Mouse (Mus musculus) heart, embryonic 12.5 days (tissue): Measurements from ENCODE around the gene E130114P18Rik. TPM values are rescaled to one million over a fixed set of nuclear protein-coding genes. Genes with fewer than 3 reads are reported as not detected.

Experiments
- ATAC-seq: fragments of 200-750 bp; cut with Nextera tagmentation; 2 replicates; pipeline ENCODE4 v1.8.0; 2017; ENCODE audit warnings: moderate TSS enrichment, moderate library complexity; ENCODE audit not compliant: insufficient number of reproducible peaks, low FRiP score
- H3K27ac ChIP-seq: fragments of 300-500 bp; sonication (generic); 2 replicates; pipeline ENCODE4 v1.5.1; 2016; ENCODE audit warnings: mild to moderate bottlenecking, moderate library complexity; ENCODE audit not compliant: poor library complexity, severe bottlenecking
- H3K27me3 ChIP-seq: fragments of 300-500 bp; sonication (generic); replicated peaks from 2 replicates; pipeline ENCODE4 v1.6.1; 2016; ENCODE audit warnings: mild to moderate bottlenecking, moderate library complexity
- H3K36me3 ChIP-seq: fragments of 300-500 bp; sonication (generic); 2 replicates; pipeline ENCODE4 v1.6.1; 2016; ENCODE audit warnings: mild to moderate bottlenecking, moderate library complexity
- H3K4me1 ChIP-seq: fragments of 300-500 bp; sonication (generic); replicated peaks from 2 replicates; pipeline ENCODE4 v1.6.1; 2016; ENCODE audit warnings: mild to moderate bottlenecking
- H3K4me2 ChIP-seq: fragments of 300-500 bp; sonication (generic); 2 replicates; pipeline ENCODE4 v1.6.1; 2016; ENCODE audit warnings: mild to moderate bottlenecking, moderate library complexity
- H3K4me3 ChIP-seq: fragments of 300-500 bp; sonication (generic); 2 replicates; pipeline ENCODE4 v1.5.1; 2016; ENCODE audit warnings: mild to moderate bottlenecking
- H3K9ac ChIP-seq: fragments of 300-500 bp; sonication (generic); 2 replicates; pipeline ENCODE4 v1.6.1; 2016; ENCODE audit warnings: mild to moderate bottlenecking, moderate library complexity
- H3K9me3 ChIP-seq: fragments of 300-500 bp; sonication (generic); replicated peaks from 2 replicates; pipeline ENCODE4 v1.6.1; 2016; ENCODE audit warnings: mild to moderate bottlenecking, moderate library complexity
- WGBS: fragments of 180-500 bp; shearing (Covaris S2); methylation state at CpG from one replicate; pipeline ENCODE4 v1.1.7; 2016; 5-methylcytosine and 5-hydroxymethylcytosine counted together
- polyA plus RNA-seq: library from polyadenylated mRNA; unstranded; fragments of >200 nt; fragmentation: Nextera tagmentation; extraction: Ambion mirVana; gene quantifications from 2 replicates; pipeline ENCODE4 v1.2.1, GENCODE M21; 2016

The E130114P18Rik gene
- polyA plus RNA-seq, 1 experiment from 2014 or later, result 0.74 TPM

DNA sequence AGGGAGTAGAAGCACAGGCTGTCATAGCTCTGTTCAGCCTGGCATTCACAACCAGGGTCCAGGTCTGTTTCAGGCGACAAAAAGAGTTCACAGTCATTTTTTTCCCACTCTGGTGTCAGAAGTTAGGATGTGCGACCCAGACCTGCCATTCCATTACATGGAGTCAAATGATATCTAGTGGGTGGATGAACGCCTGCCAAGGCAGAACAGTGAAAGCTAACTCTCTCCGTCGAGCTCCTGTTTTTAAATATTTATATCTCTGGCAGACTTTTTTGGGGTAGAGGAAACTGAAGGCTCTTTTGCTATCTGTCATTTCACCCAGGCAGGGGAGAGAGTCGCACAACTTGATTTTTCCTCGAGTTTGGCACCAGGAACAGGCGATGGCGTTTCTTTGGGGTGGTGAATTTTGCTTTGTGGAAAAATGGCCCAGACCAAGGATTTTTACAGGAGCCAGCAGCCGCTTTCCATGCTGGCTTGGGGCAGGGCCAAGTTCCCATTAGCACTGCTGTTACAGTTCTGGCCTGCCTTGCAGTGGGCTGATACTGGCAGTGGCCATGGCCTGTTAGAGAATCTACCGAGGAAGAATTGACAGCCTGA lies 166.5 kb downstream of the E130114P18Rik start:
- no peaks in the 10 kb centered on the region for H3K36me3 ChIP-seq
- H3K4me3 ChIP-seq, result no peak overlapping the region
- peaks cover 8% of the 10 kb centered on the region; the same call in 1 of the 2 replicates for H3K4me1 ChIP-seq
- ATAC-seq, result peak; percentile 51; the same call in 1 of the 2 replicates
- no peak overlapping the region for H3K4me2 ChIP-seq
- peak overlapping the region; percentile 55 for H3K27ac ChIP-seq
- 50% methylated on average over 11 of the region's 11 CpGs for WGBS
- H3K27me3 ChIP-seq, result no peaks in the 10 kb centered on the region
- H3K9ac ChIP-seq, result no peak overlapping the region
- no peaks in the 10 kb centered on the region for H3K9me3 ChIP-seq

DNA sequence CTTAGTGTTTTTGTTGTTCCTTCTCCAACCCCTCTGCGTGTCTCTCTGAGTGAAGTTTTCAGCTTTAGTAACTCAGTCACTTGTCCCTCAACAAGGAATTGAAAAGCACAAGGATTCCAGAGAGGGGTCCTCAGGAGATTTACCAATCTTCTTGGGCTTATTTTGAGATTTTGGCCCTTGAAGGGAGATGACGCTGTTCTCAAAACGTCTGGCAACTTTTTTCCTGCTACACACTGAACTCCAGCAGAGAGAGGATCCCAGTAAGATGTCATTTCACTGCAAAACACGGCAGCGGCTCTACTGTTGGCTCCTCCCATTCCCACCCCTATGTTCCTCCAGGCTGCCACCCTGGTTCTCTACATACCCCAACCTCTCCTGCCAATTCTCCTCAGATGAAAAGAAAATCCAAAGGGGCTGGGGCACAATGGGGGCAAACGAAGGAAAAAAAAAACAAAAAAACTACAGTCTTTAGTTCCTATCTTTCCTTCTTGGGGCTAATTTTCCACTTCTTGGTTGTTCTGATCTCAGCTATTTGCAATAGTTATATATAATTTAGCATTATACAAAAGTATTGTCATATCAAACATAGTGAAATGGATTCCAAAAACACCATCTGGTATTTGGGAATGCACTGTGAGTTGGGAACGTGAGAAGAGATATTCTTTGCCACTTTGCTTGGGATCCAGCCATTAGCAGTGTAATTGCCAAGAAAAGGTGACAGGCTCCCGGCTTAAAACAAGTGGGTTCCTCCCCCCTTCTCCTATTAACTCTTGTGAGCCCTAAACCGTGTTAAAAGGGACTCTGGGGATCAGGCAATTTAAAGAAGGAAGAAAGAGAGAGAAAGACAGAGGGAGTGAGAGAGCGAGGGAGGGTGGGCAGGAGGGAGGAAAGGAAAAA lies 167.8 kb downstream of the E130114P18Rik start:
- WGBS, result 33% methylated on average over 10 of the region's 10 CpGs
- Histone ChIP-seq H3K36me3 (no peaks in the 10 kb centered on the region), H3K9me3 (no peaks in the 10 kb centered on the region), H3K4me1 (peaks cover 8% of the 10 kb centered on the region; the same call in 1 of the 2 replicates), H3K27me3 (no peaks in the 10 kb centered on the region), H3K9ac (no peak overlapping the region), H3K4me2 (no peak overlapping the region), H3K4me3 (no peak overlapping the region), H3K27ac (no peak overlapping the region)
- no peak for ATAC-seq

DNA sequence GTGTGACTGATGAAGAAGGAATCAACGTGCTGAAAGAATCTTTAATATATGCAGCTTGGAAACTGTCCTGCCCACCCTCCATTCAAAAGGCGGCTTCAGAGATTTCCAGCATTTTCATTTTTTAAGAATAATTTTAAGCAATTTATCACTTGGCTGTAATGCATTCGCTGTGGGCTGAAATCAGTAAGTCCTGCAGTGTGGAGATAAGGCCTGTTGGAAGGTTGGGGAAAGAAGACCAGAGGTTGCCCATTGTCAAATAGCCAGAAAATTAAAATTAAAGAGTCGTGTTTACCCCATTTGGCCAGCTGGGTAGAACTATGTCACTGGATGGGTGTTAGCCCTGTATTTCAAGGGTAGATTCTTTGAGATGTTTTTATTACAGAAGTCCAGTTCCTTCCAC lies 168.5 kb downstream of the E130114P18Rik start:
- H3K9me3 ChIP-seq, result no peaks in the 10 kb centered on the region
- H3K27me3 ChIP-seq, result no peaks in the 10 kb centered on the region
- H3K9ac ChIP-seq, result no peak overlapping the region
- peaks cover 8% of the 10 kb centered on the region; the same call in 1 of the 2 replicates for H3K4me1 ChIP-seq
- H3K4me3 ChIP-seq, result no peak overlapping the region
- no peak for ATAC-seq
- H3K27ac ChIP-seq, result no peak overlapping the region
- H3K36me3 ChIP-seq, result no peaks in the 10 kb centered on the region
- no peak overlapping the region for H3K4me2 ChIP-seq
- WGBS, result 76% methylated on average over 4 of the region's 4 CpGs

DNA sequence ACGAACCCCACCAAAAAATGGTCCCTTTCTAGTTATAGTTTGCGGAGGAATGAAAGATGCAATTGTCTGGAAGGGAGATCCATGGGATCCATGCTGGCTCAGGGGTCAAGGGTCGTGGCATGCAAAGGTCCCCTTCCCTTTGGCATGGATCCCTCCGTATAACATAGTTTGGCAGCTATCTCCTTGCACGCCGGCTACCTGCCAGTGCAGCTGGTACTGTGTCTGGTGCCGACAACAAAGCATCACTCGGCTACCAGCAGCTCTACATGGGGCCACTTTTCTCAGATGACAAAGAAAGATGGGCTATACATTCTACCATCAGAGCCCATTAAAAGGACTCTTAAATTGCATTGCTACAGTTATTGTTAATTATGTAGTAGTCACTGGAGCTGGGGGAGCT lies 169.2 kb downstream of the E130114P18Rik start:
- no peak for ATAC-seq
- WGBS, result 81% methylated on average over 8 of the region's 8 CpGs

DNA sequence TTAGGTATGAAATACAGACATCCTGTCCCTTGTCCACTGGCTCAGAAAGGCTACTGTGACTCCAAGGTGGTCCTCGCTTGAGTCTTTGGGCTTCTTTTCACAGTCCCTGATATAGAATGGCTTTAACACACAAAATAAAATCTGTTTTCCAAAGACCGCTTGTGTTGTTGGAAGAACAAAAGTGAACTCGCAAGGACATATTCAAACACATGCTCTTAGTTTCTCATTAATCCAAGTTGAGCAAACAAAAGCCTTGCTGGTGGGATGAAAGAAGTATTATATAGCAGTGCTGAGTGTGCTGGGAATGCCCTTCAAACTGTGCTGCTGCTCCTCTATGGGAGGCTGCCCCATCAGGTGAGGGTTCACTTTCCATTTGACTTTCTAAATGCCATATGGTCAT lies 169.7 kb downstream of the E130114P18Rik start:
- 91% methylated on average over 3 of the region's 3 CpGs for WGBS
- H3K9me3 ChIP-seq, result no peaks in the 10 kb centered on the region
- no peak overlapping the region for H3K9ac ChIP-seq
- no peak overlapping the region for H3K4me3 ChIP-seq
- no peak overlapping the region for H3K4me2 ChIP-seq
- no peak for ATAC-seq
- no peaks in the 10 kb centered on the region for H3K36me3 ChIP-seq
- H3K4me1 ChIP-seq, result peaks cover 10% of the 10 kb centered on the region; the same call in 1 of the 2 replicates
- no peak overlapping the region for H3K27ac ChIP-seq
- no peaks in the 10 kb centered on the region for H3K27me3 ChIP-seq

More for the DNA sequence above, 169.2 kb downstream of the E130114P18Rik start:
- Histone ChIP-seq H3K4me2 (no peak overlapping the region), H3K27ac (no peak overlapping the region), H3K9ac (no peak overlapping the region), H3K9me3 (no peaks in the 10 kb centered on the region), H3K4me3 (no peak overlapping the region), H3K36me3 (no peaks in the 10 kb centered on the region), H3K27me3 (no peaks in the 10 kb centered on the region), H3K4me1 (peaks cover 8% of the 10 kb centered on the region; the same call in 1 of the 2 replicates)

DNA sequence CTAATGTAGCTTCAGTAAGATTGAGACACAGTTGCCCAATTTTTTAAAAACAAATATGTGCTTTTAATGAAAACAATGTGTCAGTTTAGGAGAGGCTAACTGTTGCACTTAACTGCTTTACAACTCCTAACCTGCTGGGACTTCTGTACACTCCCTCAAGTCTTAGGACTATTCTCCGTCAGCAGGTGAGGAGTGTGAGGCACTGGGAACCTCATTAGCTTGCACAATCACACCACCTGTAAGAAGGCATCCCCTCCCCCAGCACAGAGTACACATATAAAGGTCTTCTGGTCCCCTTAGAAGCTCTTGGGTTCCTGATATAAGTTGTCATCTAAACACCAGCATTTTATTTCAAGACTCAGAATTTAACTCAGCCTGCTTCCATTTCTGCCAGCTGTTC lies 170.7 kb downstream of the E130114P18Rik start:
- H3K4me2 ChIP-seq, result no peak overlapping the region
- no peak overlapping the region for H3K9ac ChIP-seq
- WGBS, result 90% methylated on average over 1 of the region's 1 CpGs
- peaks cover 13% of the 10 kb centered on the region for H3K4me1 ChIP-seq
- ATAC-seq, result no peak
- H3K36me3 ChIP-seq, result no peaks in the 10 kb centered on the region
- H3K4me3 ChIP-seq, result no peak overlapping the region
- H3K27ac ChIP-seq, result no peak overlapping the region
- H3K9me3 ChIP-seq, result no peaks in the 10 kb centered on the region
- no peaks in the 10 kb centered on the region for H3K27me3 ChIP-seq

DNA sequence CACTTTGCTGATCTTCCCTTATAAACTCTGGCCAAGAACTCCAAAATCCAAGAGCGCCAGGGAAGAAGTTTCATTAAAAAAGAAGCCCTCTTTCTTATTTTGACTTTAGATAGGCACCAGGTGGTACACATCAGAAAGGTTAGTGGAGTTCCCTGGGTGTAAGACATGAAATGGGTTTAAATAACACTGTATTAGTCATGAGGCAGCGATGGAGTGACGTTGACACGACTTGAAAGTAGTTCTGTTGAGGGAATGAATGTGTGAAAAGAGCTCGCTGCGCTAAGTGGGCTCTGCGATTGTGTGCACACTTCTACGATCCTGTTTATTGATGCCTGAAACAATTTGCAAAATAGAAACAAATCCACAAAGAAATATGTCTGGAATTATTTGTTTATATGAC lies 171.4 kb downstream of the E130114P18Rik start:
- Histone ChIP-seq H3K4me3 (no peak overlapping the region), H3K9me3 (no peaks in the 10 kb centered on the region), H3K4me2 (no peak overlapping the region), H3K4me1 (peaks cover 15% of the 10 kb centered on the region), H3K36me3 (no peaks in the 10 kb centered on the region), H3K27me3 (no peaks in the 10 kb centered on the region), H3K27ac (no peak overlapping the region), H3K9ac (no peak overlapping the region)
- WGBS, result 80% methylated on average over 8 of the region's 8 CpGs
- no peak for ATAC-seq

DNA sequence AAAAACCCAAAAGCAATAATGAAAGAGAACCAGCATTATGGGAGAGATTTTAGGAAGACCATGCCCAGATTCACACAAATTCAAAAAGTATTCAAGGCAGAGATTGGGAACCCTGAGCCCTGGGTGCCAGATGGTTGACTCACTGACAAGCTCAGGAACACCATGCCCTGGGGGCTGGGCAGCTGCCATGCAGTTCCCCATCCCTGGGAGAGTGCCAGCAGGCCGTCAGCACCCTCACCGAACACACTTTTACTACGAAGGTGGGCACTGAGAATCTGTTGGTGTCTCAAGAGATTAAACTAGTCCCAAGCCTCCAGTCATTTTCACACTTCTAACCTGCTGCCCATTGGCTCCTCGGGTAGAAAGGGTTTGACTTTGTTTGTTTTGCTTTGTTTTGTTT lies 175.3 kb downstream of the E130114P18Rik start:
- Histone ChIP-seq H3K36me3 (no peaks in the 10 kb centered on the region), H3K9ac (no peak overlapping the region), H3K9me3 (no peaks in the 10 kb centered on the region), H3K27me3 (no peaks in the 10 kb centered on the region), H3K27ac (no peak overlapping the region), H3K4me2 (no peak overlapping the region), H3K4me1 (peaks cover 22% of the 10 kb centered on the region), H3K4me3 (no peak overlapping the region)
- WGBS, result 31% methylated on average over 4 of the region's 4 CpGs
- ATAC-seq, result no peak

DNA sequence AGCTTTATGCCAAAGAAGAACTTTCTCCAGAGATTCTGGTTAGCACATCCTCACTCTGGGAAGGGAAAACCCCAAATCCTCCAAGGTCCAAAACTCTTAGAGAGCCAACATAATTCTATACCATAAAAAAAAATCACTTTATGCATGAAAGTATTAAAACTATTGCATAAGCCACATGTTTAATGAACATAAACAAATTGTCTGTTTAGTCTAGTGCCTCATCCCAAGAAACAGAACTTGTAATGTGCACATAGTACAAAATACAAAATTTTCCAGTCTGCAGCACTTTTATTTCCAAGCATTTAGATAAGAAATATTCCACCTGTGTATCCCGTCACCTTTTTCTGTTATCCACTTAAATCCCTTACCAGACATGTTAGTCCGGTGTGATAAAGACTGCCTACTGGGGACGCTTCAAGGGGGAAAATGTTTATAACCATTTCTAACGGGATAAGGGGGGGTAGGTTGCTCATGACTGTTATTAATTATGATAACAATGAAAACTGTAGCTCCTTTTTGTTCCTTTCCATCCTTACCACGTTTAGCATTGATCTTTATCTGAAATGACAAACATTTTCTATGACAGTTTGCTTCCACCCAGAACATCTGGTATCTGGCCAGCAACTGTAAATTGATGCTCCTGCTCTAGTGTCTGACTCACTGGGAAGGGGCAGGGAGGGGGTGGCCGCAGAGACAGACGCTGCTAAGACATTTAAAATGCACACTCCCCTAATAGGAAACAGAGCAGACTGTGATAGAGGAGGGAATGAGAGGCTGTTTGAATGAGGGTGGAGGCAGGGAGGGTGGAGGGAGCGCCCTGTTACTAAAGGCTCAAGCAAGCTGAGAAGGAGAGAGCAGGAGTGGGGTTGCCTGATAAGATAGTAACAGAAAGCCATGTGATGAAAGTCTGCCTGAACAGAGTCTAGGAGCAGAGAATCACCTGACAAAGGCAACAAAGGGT lies 176.7 kb downstream of the E130114P18Rik start:
- H3K9me3 ChIP-seq, result no peaks in the 10 kb centered on the region
- H3K9ac ChIP-seq, result no peak overlapping the region
- peaks cover 22% of the 10 kb centered on the region for H3K4me1 ChIP-seq
- H3K27me3 ChIP-seq, result no peaks in the 10 kb centered on the region
- 14% methylated on average over 8 of the region's 8 CpGs for WGBS
- no peak overlapping the region for H3K4me3 ChIP-seq
- peak; percentile 92 for ATAC-seq
- peak overlapping the region; percentile 32 for H3K4me2 ChIP-seq
- H3K36me3 ChIP-seq, result no peaks in the 10 kb centered on the region
- H3K27ac ChIP-seq, result peak overlapping the region; percentile 70

DNA sequence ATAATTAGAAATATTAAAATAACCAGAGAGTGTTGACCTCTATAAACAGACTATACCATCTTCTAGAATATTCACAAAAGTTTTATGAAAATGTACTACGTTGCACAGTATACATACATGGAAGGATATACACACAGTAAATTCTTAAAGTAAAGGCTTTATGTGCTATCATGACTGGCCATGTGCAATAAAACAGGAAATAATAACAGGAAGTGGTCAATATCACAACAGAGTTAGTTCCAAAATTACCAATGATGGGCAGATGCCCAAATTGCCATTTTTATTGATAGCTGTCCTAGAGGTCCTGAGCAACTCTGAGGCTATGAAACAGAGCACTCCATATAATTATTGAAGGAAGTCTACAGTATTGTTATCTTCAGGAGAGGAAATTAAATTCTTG lies 180.4 kb downstream of the E130114P18Rik start:
- no peaks in the 10 kb centered on the region for H3K27me3 ChIP-seq
- H3K9ac ChIP-seq, result no peak overlapping the region
- no peaks in the 10 kb centered on the region for H3K9me3 ChIP-seq
- peaks cover 36% of the 10 kb centered on the region for H3K4me1 ChIP-seq
- 91% methylated on average over 1 of the region's 1 CpGs for WGBS
- no peaks in the 10 kb centered on the region for H3K36me3 ChIP-seq
- no peak for ATAC-seq
- H3K4me2 ChIP-seq, result no peak overlapping the region
- no peak overlapping the region for H3K27ac ChIP-seq
- no peak overlapping the region for H3K4me3 ChIP-seq

DNA sequence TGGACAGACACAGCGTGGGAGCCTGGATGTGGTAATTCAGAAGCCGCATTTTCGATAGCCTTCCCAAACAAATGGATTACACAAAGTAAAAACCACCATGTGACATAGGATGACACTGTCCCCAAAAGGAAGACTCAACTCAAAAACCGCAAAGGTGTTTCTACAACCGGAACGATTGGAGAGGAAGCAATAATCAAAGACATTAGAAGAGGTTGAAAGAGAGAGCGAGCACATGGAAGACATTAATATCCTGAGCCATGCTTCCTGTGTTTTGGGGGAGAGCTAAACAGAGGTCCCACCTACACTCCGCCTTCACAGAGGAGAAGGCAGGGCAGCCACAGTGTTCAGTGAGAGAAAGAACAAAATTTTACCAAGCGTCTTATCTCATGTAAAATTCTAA lies 181.5 kb downstream of the E130114P18Rik start:
- peaks cover 30% of the 10 kb centered on the region for H3K4me1 ChIP-seq
- H3K27me3 ChIP-seq, result no peaks in the 10 kb centered on the region
- H3K27ac ChIP-seq, result no peak overlapping the region
- no peaks in the 10 kb centered on the region for H3K36me3 ChIP-seq
- WGBS, result 73% methylated on average over 9 of the region's 9 CpGs
- H3K9me3 ChIP-seq, result no peaks in the 10 kb centered on the region
- ATAC-seq, result no peak
- no peak overlapping the region for H3K4me3 ChIP-seq
- H3K9ac ChIP-seq, result no peak overlapping the region
- H3K4me2 ChIP-seq, result no peak overlapping the region
